Mouse (Mus musculus) MEL (cell line): Measurements from ENCODE around the gene Abhd2. TPM values are rescaled to one million over a fixed set of nuclear protein-coding genes. Genes with fewer than 3 reads are reported as not detected.

Experiments used
- DNase-seq: peaks from one replicate; pipeline ENCODE4 v3.0.0; 2011; ENCODE audit warnings: low read depth, low spot score
- H3K27ac ChIP-seq: 2 replicates; pipeline ENCODE4 v1.5.1; 2012; ENCODE audit warnings: low read depth, mild to moderate bottlenecking, control low read depth, low read length, moderate library complexity; ENCODE audit not compliant: control insufficient read depth
- H3K27me3 ChIP-seq, 2 experiments: fragments of 150-350 bp in 1 of 2; sonication (generic) in 1 of 2; 2 replicates each; pipeline ENCODE4 v1.6.1; 2012; ENCODE audit warnings: low read length in 2 of 2, mild to moderate bottlenecking in 2 of 2, improper control_type of control experiment in 1 of 2, moderate library complexity in 1 of 2; ENCODE audit not compliant: insufficient read depth in 2 of 2, control insufficient read depth in 1 of 2
- H3K36me3 ChIP-seq, 2 experiments: 2 replicates each; pipeline ENCODE4 v1.6.1; 2012 to 2014; ENCODE audit warnings: low read length in 2 of 2, improper control_type of control experiment in 1 of 2, inconsistent platforms in 1 of 2, mild to moderate bottlenecking in 1 of 2; ENCODE audit not compliant: insufficient read depth in 2 of 2, control insufficient read depth in 1 of 2
- H3K4me1 ChIP-seq, 2 experiments: fragments of 150-350 bp in 1 of 2; sonication (generic) in 1 of 2; 2 replicates each; pipeline ENCODE4 v1.6.1; 2012; ENCODE audit warnings: low read length in 2 of 2, improper control_type of control experiment in 1 of 2, mild to moderate bottlenecking in 1 of 2; ENCODE audit not compliant: insufficient read depth in 2 of 2, control insufficient read depth in 1 of 2
- H3K4me3 ChIP-seq, 2 experiments: fragments of 150-350 bp in 1 of 2; sonication (generic) in 1 of 2; 2 replicates each; pipeline ENCODE4 v1.5.1; 2012; ENCODE audit warnings: low read depth in 2 of 2, low read length in 2 of 2, mild to moderate bottlenecking in 2 of 2, moderate library complexity in 2 of 2, control low read depth in 1 of 2, improper control_type of control experiment in 1 of 2; ENCODE audit not compliant: control insufficient read depth in 1 of 2, insufficient read depth in 1 of 2
- H3K79me2 ChIP-seq: 2 replicates; pipeline ENCODE4 v1.6.1; 2012; ENCODE audit warnings: mild to moderate bottlenecking, low read length, moderate library complexity; ENCODE audit not compliant: control insufficient read depth, poor library complexity, insufficient read depth
- H3K9ac ChIP-seq: 2 replicates; pipeline ENCODE4 v1.6.1; 2012; ENCODE audit warnings: low read depth, mild to moderate bottlenecking, control low read depth, low read length, moderate library complexity; ENCODE audit not compliant: control insufficient read depth, poor library complexity, severe bottlenecking
- H3K9me3 ChIP-seq: fragments of 150-350 bp; sonication (generic); replicated peaks from 2 replicates; pipeline ENCODE4 v1.6.1; 2012; ENCODE audit warnings: mild to moderate bottlenecking, low read length, improper control_type of control experiment, moderate library complexity; ENCODE audit not compliant: insufficient read depth
- BHLHE40 ChIP-seq: IDR thresholded peaks from 2 replicates; pipeline ENCODE4 v1.6.1; 2012; ENCODE audit warnings: low read depth, mild to moderate bottlenecking, inconsistent platforms, low read length, improper control_type of control experiment, borderline replicate concordance
- CHD2 ChIP-seq: IDR thresholded peaks from 2 replicates; pipeline ENCODE4 v1.6.1; 2011; ENCODE audit warnings: low read length, improper control_type of control experiment
- CTCF ChIP-seq, 3 experiments: IDR thresholded peaks in 2 of 3; conservative IDR thresholded peaks in 1 of 3; 2 replicates each; pipeline ENCODE4 v1.5.1; 2011 to 2012; ENCODE audit warnings: low read length in 3 of 3, low read depth in 2 of 3, mild to moderate bottlenecking in 2 of 3, improper control_type of control experiment in 1 of 3, inconsistent platforms in 1 of 3, mixed read lengths in 1 of 3, moderate library complexity in 1 of 3; ENCODE audit not compliant: control insufficient read depth in 1 of 3, insufficient read depth in 1 of 3, poor library complexity in 1 of 3, severe bottlenecking in 1 of 3
- E2F4 ChIP-seq: IDR thresholded peaks from 2 replicates; pipeline ENCODE4 v1.6.1; 2011; ENCODE audit warnings: low read depth, low read length, improper control_type of control experiment, borderline replicate concordance
- EP300 ChIP-seq, 2 experiments: IDR thresholded peaks; 2 replicates each; pipeline ENCODE4 v1.6.1; 2011; ENCODE audit warnings: improper control_type of control experiment in 2 of 2, low read length in 2 of 2, low read depth in 1 of 2, mild to moderate bottlenecking in 1 of 2
- ETS1 ChIP-seq: IDR thresholded peaks from 2 replicates; pipeline ENCODE4 v1.6.1; 2012; ENCODE audit warnings: low read depth, mild to moderate bottlenecking, inconsistent platforms, low read length, improper control_type of control experiment, moderate library complexity
- GABPA ChIP-seq: IDR thresholded peaks from 2 replicates; pipeline ENCODE4 v1.6.1; 2012; ENCODE audit warnings: low read depth, mild to moderate bottlenecking, inconsistent platforms, low read length, improper control_type of control experiment, moderate library complexity
- GATA1 ChIP-seq: IDR thresholded peaks from 2 replicates; pipeline ENCODE4 v1.6.1; 2011; ENCODE audit warnings: low read depth, low read length, improper control_type of control experiment
- HCFC1 ChIP-seq: IDR thresholded peaks from 2 replicates; pipeline ENCODE4 v1.6.1; 2012; ENCODE audit warnings: low read depth, mild to moderate bottlenecking, inconsistent platforms, low read length, improper control_type of control experiment, moderate library complexity
- JUND ChIP-seq: IDR thresholded peaks from 2 replicates; pipeline ENCODE4 v1.6.1; 2011; ENCODE audit warnings: low read depth, mild to moderate bottlenecking, improper control_type of control experiment, low read length
- KAT2A ChIP-seq: conservative IDR thresholded peaks from 2 replicates; pipeline ENCODE4 v1.6.1; 2012; ENCODE audit warnings: low read depth, low read length, improper control_type of control experiment, inconsistent platforms
- MAFK ChIP-seq: IDR thresholded peaks from 2 replicates; pipeline ENCODE4 v1.6.1; 2011; ENCODE audit warnings: low read depth, mild to moderate bottlenecking, low read length, improper control_type of control experiment, borderline replicate concordance
- MAX ChIP-seq: IDR thresholded peaks from 2 replicates; pipeline ENCODE4 v1.6.1; 2011; ENCODE audit warnings: low read length, improper control_type of control experiment
- MAZ ChIP-seq: IDR thresholded peaks from 2 replicates; pipeline ENCODE4 v1.6.1; 2012; ENCODE audit warnings: low read depth, mild to moderate bottlenecking, inconsistent platforms, low read length, improper control_type of control experiment
- MXI1 ChIP-seq: IDR thresholded peaks from 2 replicates; pipeline ENCODE4 v1.6.1; 2011; ENCODE audit warnings: mild to moderate bottlenecking, low read depth, low read length, improper control_type of control experiment
- MYB ChIP-seq: IDR thresholded peaks from 2 replicates; pipeline ENCODE4 v1.6.1; 2011; ENCODE audit warnings: mild to moderate bottlenecking, low read depth, low read length, improper control_type of control experiment
- NELFE ChIP-seq: IDR thresholded peaks from 2 replicates; pipeline ENCODE4 v1.6.1; 2011; ENCODE audit warnings: low read depth, low read length, improper control_type of control experiment
- NRF1 ChIP-seq: IDR thresholded peaks from 2 replicates; pipeline ENCODE4 v1.6.1; 2014; ENCODE audit warnings: low read depth, mild to moderate bottlenecking, inconsistent platforms, low read length, improper control_type of control experiment, moderate library complexity; ENCODE audit not compliant: poor library complexity, insufficient read depth, severe bottlenecking
- POLR2A ChIP-seq, 2 experiments: IDR thresholded peaks; 2 replicates each; pipeline ENCODE4 v1.6.1; 2011 to 2012; ENCODE audit warnings: low read length in 2 of 2, mild to moderate bottlenecking in 2 of 2, control low read depth in 1 of 2, improper control_type of control experiment in 1 of 2, low read depth in 1 of 2, moderate library complexity in 1 of 2; ENCODE audit not compliant: control insufficient read depth in 1 of 2, insufficient read depth in 1 of 2, poor library complexity in 1 of 2
- POLR2AphosphoS2 ChIP-seq: IDR thresholded peaks from 2 replicates; pipeline ENCODE4 v1.6.1; 2011; ENCODE audit warnings: low read length, improper control_type of control experiment
- RCOR1 ChIP-seq: IDR thresholded peaks from 2 replicates; pipeline ENCODE4 v1.6.1; 2012; ENCODE audit warnings: low read depth, mild to moderate bottlenecking, inconsistent platforms, low read length, improper control_type of control experiment
- SIN3A ChIP-seq: IDR thresholded peaks from 2 replicates; pipeline ENCODE4 v1.6.1; 2012; ENCODE audit warnings: low read length, improper control_type of control experiment, inconsistent platforms
- TAL1 ChIP-seq: IDR thresholded peaks from 2 replicates; pipeline ENCODE4 v1.6.1; 2012; ENCODE audit warnings: mild to moderate bottlenecking, inconsistent platforms, low read length, moderate library complexity, mixed read lengths
- TBP ChIP-seq: IDR thresholded peaks from 2 replicates; pipeline ENCODE4 v1.8.0; 2011; ENCODE audit warnings: low read depth, low read length, improper control_type of control experiment
- TCF12 ChIP-seq: IDR thresholded peaks from 2 replicates; pipeline ENCODE4 v1.6.1; 2014; ENCODE audit warnings: low read depth, mild to moderate bottlenecking, inconsistent platforms, low read length, improper control_type of control experiment, moderate library complexity
- UBTF ChIP-seq: IDR thresholded peaks from 2 replicates; pipeline ENCODE4 v1.6.1; 2012; ENCODE audit warnings: low read depth, mild to moderate bottlenecking, inconsistent platforms, low read length, improper control_type of control experiment, moderate library complexity, borderline replicate concordance; ENCODE audit not compliant: insufficient read depth
- USF1 ChIP-seq: IDR thresholded peaks from 2 replicates; pipeline ENCODE4 v1.6.1; 2014; ENCODE audit warnings: low read depth, mild to moderate bottlenecking, inconsistent platforms, low read length, improper control_type of control experiment, moderate library complexity
- ZC3H11A ChIP-seq: IDR thresholded peaks from 2 replicates; pipeline ENCODE4 v1.6.1; 2012; ENCODE audit warnings: low read depth, mild to moderate bottlenecking, inconsistent platforms, low read length, improper control_type of control experiment
- ZKSCAN1 ChIP-seq: IDR thresholded peaks from 2 replicates; pipeline ENCODE4 v1.6.1; 2012; ENCODE audit warnings: low read depth, mild to moderate bottlenecking, inconsistent platforms, low read length, improper control_type of control experiment, moderate library complexity
- ZMIZ1 ChIP-seq: IDR thresholded peaks from 2 replicates; pipeline ENCODE4 v1.6.1; 2012; ENCODE audit warnings: low read depth, mild to moderate bottlenecking, inconsistent platforms, low read length, improper control_type of control experiment, moderate library complexity
- ZNF384 ChIP-seq: IDR thresholded peaks from 2 replicates; pipeline ENCODE4 v1.6.1; 2012; ENCODE audit warnings: low read depth, mild to moderate bottlenecking, inconsistent platforms, low read length, improper control_type of control experiment
- polyA plus RNA-seq, 2 experiments: library from polyadenylated mRNA; stranded (reverse) in 1 of 2; unstranded in 1 of 2; fragments of >175 nt in 1 of 2; fragments of >200 nt in 1 of 2; gene quantifications; 2 replicates each; pipeline versions ENCODE4 v1.2.1 to v1.2.4; 2012; ENCODE audit warnings: low replicate concordance in 2 of 2, low read depth in 1 of 2; ENCODE audit not compliant: insufficient read length in 2 of 2, insufficient read depth in 1 of 2, missing spikeins in 1 of 2
- total RNA-seq: library from RNA; depleted of rRNA; stranded (reverse); fragments of 300-350 nt; gene quantifications from 2 replicates; pipeline ENCODE4 v1.2.3, GENCODE M21; 2012

The Abhd2 gene
- total and polyA plus RNA-seq, 3 experiments, result 13.6 to 32.0 TPM; not detected in 1

GRCm38 (mm10) chr7:79269411-79269810 lies 3.6 kb upstream of the Abhd2 start:
- Histone ChIP-seq H3K79me2 (peaks cover 13% of the 10 kb centered on the region), H3K4me1 (peaks cover 29 to 46% of the 10 kb centered on the region in 2 experiments), H3K27ac (peak overlapping the region; percentile 87), H3K36me3 (peaks cover 0 to 53% of the 10 kb centered on the region in 2 experiments; a peak in 2 of 4 replicates), H3K9me3 (no peaks in the 10 kb centered on the region), H3K4me3 (peak overlapping the region; percentile 14 to 25; a peak in 2 of 4 replicates), H3K9ac (peak overlapping the region; percentile 47), H3K27me3 (no peaks in the 10 kb centered on the region)
- DNase-seq, result peak; percentile 77
- TF ChIP-seq MAX, result peak; percentile 10; the same call in 1 of the 2 replicates
- no peak for TF ChIP-seq CHD2
- no peak; the same call in 1 of the 2 replicates for TF ChIP-seq MAZ
- TF ChIP-seq TCF12, result 0 out of 2 replicates have a peak, but pooled peaks have one; percentile 4
- peak; percentile 49; the same call in 1 of the 2 replicates for TF ChIP-seq TBP
- TF ChIP-seq MXI1, result 0 out of 2 replicates have a peak, but pooled peaks have one; percentile 5
- TF ChIP-seq POLR2AphosphoS2, result no peak
- TF ChIP-seq HCFC1, result no peak
- 0 out of 2 replicates have a peak, but pooled peaks have one; percentile 30 for TF ChIP-seq NELFE

GRCm38 (mm10) chr7:79269866-79270265 lies 3.1 kb upstream of the Abhd2 start:
- H3K27ac ChIP-seq, result peak overlapping the region; percentile 87
- DNase-seq, result peak; percentile 87
- H3K27me3 ChIP-seq, result no peaks in the 10 kb centered on the region
- H3K36me3 ChIP-seq, result peaks cover 0 to 57% of the 10 kb centered on the region in 2 experiments; a peak in 2 of 4 replicates
- peaks cover 29 to 50% of the 10 kb centered on the region in 2 experiments for H3K4me1 ChIP-seq
- peak overlapping the region in 1 of 2 experiments; percentile 14; a peak in 1 of 4 replicates for H3K4me3 ChIP-seq
- H3K79me2 ChIP-seq, result peaks cover 18% of the 10 kb centered on the region
- H3K9me3 ChIP-seq, result no peaks in the 10 kb centered on the region
- H3K9ac ChIP-seq, result peak overlapping the region; percentile 47; the same call in 1 of the 2 replicates
- TF ChIP-seq CTCF (IDR thresholded peaks at IDR 0.05 in 2 of 3, conservative IDR thresholded peaks at IDR 0.05 in 1 of 3; ENCODE audit: control insufficient read depth in 1 of 3, insufficient read depth in 1 of 3, low read depth in 2 of 3, low read length in 3 of 3, poor library complexity in 1 of 3, severe bottlenecking in 1 of 3), result no peak
- peak; percentile 80 for TF ChIP-seq GATA1
- TF ChIP-seq ZMIZ1, result no peak
- TF ChIP-seq TAL1, result peak; percentile 84
- no peak for TF ChIP-seq ZC3H11A
- TF ChIP-seq ETS1, result peak; percentile 83; the same call in 1 of the 2 replicates
- TF ChIP-seq USF1, result 0 out of 2 replicates have a peak, but pooled peaks have one; percentile 9
- no peak for TF ChIP-seq JUND
- peak; percentile 65; the same call in 1 of the 2 replicates for TF ChIP-seq MAFK
- TF ChIP-seq ZKSCAN1, result no peak
- TF ChIP-seq NRF1, result no peak
- TF ChIP-seq MAZ, result no peak
- TF ChIP-seq GABPA, result peak; percentile 60; the same call in 1 of the 2 replicates
- peak in 1 of 2 experiments; percentile 18; a peak in 1 of 4 replicates for TF ChIP-seq POLR2A (IDR thresholded peaks at IDR 0.05; ENCODE audit: control insufficient read depth in 1 of 2, insufficient read depth in 1 of 2, low read depth in 1 of 2, low read length in 2 of 2, poor library complexity in 1 of 2)
- peak; percentile 58 for TF ChIP-seq SIN3A
- TF ChIP-seq MYB, result peak; percentile 59
- peak; percentile 85 for TF ChIP-seq TCF12
- 0 out of 2 replicates have a peak, but pooled peaks have one; percentile 4 for TF ChIP-seq MAX
- TF ChIP-seq RCOR1, result peak; percentile 75; the same call in 1 of the 2 replicates
- TF ChIP-seq EP300 (IDR thresholded peaks at IDR 0.05; ENCODE audit: low read depth in 1 of 2, low read length in 2 of 2), result peak; percentile 88 to 92
- TF ChIP-seq ZNF384, result no peak
- TF ChIP-seq KAT2A, result no peak
- TF ChIP-seq CHD2, result no peak
- TF ChIP-seq BHLHE40, result peak; percentile 60; the same call in 1 of the 2 replicates
- TF ChIP-seq UBTF, result no peak
- no peak for TF ChIP-seq E2F4
